Mouse (Mus musculus): ENCODE measurements around the gene Atp9a. TPM values are rescaled to one million over a fixed set of nuclear protein-coding genes. Genes with fewer than 3 reads are reported as not detected.

Gene Atp9a
- total RNA-seq, 1 experiment from 2014 or later = 0.38 TPM

DNA sequence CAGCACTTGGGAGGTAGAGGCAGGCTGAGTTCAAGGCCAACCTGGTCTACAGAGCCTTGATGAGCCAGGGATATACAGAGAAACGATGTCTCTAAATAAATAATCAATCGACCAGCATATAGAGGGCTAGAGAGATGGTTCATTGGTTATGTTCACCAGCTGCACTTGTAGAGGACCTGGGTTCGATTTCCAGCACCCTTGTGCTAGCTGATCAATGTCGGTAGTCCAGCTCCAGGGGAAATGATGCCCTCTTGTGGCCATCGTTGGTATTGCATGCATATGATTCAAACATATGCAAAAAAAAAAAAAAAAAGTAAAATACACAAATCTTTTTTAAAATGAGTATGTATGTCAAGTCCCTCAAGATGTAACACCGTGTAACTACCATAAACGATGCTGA lies 440 bp upstream of the Atp9a start:
- ATAC-seq (replicated peaks; ENCODE audit: insufficient number of reproducible peaks, low FRiP score, low TSS enrichment, poor library complexity, severe bottlenecking) = no peak

DNA sequence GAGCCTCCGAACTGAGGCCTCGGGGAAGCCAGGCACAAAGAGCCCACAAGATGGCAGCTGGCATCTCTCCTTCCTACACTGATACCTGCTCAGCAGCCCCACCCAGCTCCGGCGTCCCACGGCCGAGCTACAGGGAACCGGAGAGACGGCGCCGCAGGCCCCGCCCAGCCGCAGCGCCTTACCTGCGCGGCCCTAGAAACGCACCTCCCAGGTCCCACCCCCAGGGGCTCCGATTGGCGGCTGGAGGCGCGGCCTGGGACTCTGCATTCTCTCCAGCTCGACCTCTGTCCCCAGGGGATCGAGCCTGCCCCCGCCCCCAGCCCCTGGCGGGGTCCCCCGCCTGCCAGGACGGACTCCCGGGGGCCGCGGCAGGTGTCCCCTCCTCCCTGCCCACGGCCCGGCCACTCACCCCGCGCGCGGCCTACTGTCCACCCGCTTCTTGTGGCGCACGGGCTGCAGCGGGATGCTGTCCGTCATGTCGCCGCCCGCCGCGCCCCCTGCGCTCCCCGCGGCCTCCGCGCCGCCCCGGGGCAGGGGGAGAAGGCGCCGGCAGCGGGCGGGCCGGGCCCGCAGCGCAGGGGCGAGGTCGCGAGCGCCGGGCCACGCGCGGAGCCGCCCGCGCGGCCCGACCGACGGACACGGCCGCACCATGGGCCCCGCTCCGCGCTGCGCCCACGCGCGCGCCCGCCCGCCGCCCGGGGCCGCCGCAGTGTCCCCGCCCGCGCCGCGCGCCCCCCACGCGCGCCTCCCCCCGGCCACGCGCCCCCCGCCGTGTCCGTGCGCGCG lies 743 bp downstream of the Atp9a start:
- no peak for ATAC-seq (replicated peaks; ENCODE audit: insufficient number of reproducible peaks, low FRiP score, low TSS enrichment, poor library complexity, severe bottlenecking)

DNA sequence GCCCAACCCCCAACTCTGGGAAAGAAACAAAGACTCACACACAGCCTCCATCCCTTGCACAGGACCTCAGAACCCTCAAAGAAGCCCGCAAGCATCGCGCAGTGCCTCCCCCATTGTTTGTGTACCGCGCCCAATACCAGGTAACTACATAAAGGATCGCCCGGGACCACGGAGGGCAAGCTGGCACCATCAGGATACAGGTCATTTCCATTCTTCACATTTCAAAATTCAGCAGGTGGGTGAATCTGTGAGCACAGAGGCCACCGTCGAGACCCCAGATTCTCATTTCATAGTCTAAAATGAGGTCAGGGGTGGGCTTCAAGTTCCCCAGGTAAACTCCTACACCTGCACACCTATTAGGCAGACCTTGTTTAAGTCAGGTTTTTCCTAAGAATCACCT lies 1.7 kb downstream of the Atp9a start:
- ATAC-seq (replicated peaks; ENCODE audit: insufficient number of reproducible peaks, low FRiP score, low TSS enrichment, poor library complexity, severe bottlenecking) = no peak

DNA sequence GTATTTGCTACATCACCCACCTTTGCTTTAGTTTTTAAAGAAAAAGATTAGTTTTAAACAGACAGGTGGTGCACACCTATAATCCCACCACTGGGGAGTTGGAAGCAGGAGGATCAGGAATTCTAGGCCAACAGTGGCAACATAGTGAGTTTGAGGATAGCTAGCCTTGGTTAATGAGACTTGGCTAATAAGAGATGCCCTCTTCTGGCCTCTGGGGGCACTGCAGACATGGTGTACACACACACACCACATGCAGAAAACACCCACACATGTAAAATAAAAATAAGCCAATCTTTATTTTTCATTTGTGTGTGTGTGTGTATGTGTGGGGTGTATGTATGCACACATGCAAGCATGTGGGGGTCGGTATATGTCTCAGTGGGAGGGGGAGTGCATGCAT lies 3.4 kb downstream of the Atp9a start:
- no peak for ATAC-seq (replicated peaks; ENCODE audit: insufficient number of reproducible peaks, low FRiP score, low TSS enrichment, poor library complexity, severe bottlenecking)

DNA sequence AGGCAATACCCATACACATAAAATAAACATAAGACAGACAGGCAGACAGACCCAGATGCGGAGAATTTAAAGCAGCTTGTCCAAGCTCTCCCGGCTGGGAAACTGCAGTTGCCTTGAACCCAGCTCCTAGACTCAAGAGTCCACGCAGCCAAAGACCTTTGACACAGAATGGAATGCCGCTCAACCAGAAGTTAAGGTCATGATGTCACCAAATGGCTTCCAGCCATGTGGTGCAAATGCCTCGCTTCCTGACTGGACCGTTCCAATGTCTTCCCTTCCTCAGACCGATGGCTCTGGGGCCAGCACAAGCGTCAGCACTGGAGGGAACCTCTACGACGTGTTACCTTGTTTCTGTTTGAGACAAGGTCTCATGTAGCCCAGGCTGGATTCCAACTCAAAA lies 4.3 kb downstream of the Atp9a start:
- no peak for ATAC-seq (replicated peaks; ENCODE audit: insufficient number of reproducible peaks, low FRiP score, low TSS enrichment, poor library complexity, severe bottlenecking)

DNA sequence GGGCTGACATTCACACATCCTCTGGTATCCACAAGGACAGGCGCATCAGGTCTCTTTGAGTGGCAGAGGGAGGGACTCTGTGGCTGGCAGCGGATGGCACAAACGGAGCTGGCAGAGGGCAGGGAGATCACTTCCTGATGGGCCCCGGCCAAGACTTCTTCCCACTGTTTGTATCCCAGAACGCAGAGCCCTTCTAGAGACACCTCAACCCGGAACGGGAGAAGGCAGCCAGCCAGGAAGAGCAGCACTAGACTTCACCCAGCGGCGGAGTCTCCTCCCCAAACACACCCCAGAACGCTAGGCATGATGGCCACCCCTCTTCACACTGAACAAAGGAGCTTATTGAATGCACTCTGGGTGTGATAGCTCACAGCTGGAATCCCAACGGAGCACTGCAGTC lies 8.2 kb downstream of the Atp9a start:
- ATAC-seq (replicated peaks; ENCODE audit: insufficient number of reproducible peaks, low FRiP score, low TSS enrichment, poor library complexity, severe bottlenecking) = no peak

DNA sequence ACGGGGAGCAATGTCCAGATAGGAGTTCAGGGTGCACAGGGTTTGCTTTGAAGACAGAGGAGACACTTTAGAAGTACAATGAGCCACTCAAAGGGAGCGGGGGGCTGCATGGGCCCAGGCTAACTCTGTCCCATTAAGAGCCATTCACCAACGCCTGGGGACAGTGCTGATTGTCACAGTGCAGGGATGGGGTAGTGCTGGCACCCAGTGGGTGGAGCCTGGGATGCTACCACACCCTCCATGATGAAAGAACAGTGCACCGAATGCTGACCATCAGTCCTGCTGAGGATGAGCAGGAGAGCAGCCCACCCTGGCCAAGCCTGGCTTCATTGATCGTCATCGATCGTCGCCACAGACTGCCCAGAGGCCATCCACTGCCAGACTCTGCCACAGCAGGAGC lies 11.0 kb downstream of the Atp9a start:
- ATAC-seq (replicated peaks; ENCODE audit: insufficient number of reproducible peaks, low FRiP score, low TSS enrichment, poor library complexity, severe bottlenecking) = no peak

DNA sequence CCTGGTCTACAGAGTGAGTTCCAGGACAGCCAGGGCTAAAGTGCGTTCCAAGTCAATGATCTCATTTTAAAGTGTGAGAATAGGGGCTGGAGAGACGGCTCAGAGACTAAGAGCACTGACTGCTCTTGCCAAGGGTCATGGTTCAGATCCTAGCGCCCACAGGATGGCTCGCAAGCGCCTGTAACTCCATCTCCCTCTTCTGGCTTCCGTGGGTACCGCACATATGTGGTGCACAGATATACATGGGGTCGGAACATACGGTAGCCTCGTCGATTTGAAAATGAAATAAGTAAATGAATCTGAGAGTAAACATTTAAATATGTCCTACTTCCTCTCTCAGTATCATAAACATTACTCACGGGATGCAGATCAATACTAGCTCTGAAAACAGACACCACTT lies 12.5 kb downstream of the Atp9a start:
- no peak for ATAC-seq (replicated peaks; ENCODE audit: insufficient number of reproducible peaks, low FRiP score, low TSS enrichment, poor library complexity, severe bottlenecking)

DNA sequence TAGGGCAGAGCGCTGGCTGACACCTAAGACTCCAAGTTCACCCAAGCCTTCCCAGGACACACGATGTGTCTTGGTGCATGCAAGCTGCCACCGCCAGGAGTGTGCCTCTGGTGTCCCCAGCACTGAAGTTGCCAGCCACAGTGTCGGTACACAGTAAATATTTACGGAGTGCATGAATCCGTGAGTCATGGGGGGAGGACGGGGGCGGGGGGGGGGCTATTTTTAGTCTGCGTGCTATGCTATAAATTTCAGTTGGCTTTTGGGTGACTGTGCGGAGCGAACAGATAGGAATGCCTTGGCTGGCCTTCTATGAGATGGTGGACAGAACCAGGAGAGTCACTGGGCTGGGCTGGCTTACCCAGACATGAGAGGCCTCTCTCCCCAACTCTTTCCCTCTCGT lies 14.2 kb downstream of the Atp9a start:
- no peak for ATAC-seq (replicated peaks; ENCODE audit: insufficient number of reproducible peaks, low FRiP score, low TSS enrichment, poor library complexity, severe bottlenecking)

DNA sequence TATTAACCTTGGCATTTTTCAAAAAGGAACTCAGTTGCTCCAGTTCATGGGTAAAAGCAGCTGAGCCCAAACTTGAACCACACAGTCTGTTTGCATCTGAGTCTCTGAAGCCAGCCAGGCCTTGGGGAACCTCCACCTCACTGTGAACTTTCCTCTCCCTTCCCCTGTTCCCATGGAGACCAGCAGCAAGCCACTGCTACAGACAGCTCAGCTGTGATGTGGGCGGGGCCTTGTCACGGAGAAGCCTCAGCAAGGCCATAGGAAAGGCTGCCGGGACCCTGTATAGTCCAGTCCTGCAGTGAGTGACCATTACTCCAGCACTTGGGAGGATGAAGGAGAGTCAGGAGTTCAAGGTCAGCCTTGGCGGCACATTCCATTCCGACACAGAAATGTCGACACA lies 16.2 kb downstream of the Atp9a start:
- ATAC-seq (replicated peaks; ENCODE audit: insufficient number of reproducible peaks, low FRiP score, low TSS enrichment, poor library complexity, severe bottlenecking) = no peak

DNA sequence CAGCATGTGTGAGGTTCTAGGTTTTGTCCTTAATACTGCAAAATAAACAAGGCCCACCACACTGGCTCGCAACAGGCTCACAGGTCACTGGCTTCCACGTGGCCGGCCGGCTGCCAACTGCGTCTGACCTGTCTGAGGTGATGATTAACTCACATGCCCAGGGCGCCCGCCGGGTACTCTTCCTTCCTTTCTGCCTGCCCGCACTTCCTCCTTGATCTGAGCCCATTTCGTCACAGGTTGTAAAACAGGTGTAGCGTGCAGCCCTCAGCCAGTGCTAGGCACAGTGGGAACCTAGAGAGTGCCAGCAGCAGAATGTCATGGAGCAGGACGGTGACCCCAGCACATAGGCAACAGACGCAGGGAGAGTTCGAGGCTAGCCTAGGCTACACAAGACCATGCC lies 20.9 kb downstream of the Atp9a start:
- ATAC-seq (replicated peaks; ENCODE audit: insufficient number of reproducible peaks, low FRiP score, low TSS enrichment, poor library complexity, severe bottlenecking) = no peak

DNA sequence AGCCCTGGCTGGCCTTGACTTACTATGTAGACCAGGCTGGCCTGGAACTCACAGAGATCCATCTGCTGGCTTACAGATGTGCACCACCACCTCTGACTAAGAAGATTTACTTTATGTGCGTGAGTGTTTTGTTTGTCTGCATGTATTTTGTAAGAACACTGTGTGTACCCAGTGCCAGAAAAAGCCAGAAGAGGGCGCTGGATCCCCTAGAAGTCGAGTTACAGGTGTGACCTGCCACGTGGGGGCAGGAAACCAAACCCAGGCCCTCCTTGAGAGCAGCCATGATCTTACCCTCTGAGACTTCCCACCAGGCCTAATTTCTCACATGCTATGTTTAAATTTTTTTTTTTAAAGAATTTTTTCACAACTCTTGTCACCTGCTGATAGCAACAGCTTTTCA lies 22.5 kb downstream of the Atp9a start:
- no peak for ATAC-seq (replicated peaks; ENCODE audit: insufficient number of reproducible peaks, low FRiP score, low TSS enrichment, poor library complexity, severe bottlenecking)

DNA sequence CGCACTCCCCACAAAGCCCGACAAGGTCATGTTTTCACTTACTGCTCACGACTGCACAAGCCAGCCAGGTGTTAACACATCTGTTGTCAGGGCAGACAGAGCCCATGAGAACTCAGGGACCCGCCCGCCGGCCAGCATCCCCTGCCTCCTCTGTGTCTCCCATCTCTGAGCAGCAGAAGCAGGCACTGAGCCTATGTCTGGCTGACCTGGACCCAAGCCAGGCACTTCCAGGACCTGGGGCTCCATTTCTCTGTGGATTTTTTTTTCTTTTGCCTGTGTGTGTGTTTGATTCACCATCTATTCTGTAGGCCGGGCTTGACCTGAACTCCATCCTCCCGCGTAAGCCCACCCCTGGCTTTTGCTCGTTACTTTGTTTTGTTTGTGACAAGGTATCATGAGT lies 23.5 kb downstream of the Atp9a start:
- no peak for ATAC-seq (replicated peaks; ENCODE audit: insufficient number of reproducible peaks, low FRiP score, low TSS enrichment, poor library complexity, severe bottlenecking)

DNA sequence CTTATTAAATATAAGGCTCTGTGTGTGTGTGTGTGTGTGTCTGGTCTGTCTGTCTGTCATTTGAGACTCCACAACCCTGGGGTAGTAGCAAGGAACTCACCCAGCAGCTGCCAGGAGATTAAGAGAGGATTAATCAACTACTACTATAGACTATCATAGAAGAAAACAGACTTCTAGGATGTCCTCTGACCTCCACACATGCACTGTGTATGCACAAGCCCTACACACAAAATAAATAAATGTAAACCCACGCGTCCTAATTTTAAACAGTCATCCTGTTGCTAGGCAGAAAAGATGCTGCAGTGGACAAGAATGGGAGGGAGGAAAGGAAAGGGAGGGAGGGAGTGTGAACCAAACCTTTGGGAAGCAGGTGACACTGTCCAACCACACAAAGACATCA lies 23.9 kb downstream of the Atp9a start:
- ATAC-seq (replicated peaks; ENCODE audit: insufficient number of reproducible peaks, low FRiP score, low TSS enrichment, poor library complexity, severe bottlenecking) = no peak

DNA sequence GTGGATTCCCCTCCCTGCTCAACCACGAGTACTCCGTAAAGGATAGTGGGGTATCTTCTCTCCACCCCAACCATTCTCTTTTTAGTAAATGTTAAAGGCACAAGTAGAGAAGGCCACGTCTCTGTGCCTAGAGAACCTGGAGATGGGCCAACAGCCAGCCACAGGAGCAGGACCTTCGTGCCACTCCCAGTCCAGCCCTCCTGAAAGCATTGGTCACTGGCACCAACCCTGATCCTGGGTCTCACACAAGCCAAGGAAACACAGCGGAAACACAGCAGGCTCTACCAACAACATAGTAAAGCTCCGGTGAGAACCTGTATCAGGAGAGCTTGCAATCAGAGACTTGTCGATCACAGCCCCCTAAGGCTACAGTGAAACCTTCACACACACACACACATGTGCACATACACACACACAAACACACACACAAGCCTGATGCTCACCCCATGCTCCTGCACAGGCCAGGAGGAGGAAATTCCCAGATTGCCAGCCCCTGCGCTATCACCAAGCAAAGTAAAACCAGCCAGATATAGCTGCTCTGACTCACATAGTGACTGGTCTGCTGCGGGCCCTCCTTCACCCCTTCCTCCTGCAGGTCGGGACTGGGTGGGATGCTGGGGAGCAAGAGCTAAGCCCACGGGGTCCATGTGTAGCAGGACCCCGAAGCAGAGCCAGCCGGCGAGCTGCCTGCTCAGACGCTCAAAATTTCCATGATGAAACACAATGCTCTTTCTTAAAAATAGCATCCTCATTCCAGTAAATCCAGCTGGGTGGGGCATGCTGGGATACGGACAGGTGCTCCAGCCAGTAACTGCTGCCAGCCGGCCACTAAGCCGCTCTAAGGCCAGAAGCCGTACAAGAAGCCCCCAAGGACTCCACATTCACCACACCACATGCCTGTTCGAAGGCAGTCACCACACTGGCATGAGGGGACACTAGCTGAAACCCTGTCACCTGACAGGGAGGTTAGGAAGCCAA lies 29.7 kb downstream of the Atp9a start:
- no peak for ATAC-seq (replicated peaks; ENCODE audit: insufficient number of reproducible peaks, low FRiP score, low TSS enrichment, poor library complexity, severe bottlenecking)

DNA sequence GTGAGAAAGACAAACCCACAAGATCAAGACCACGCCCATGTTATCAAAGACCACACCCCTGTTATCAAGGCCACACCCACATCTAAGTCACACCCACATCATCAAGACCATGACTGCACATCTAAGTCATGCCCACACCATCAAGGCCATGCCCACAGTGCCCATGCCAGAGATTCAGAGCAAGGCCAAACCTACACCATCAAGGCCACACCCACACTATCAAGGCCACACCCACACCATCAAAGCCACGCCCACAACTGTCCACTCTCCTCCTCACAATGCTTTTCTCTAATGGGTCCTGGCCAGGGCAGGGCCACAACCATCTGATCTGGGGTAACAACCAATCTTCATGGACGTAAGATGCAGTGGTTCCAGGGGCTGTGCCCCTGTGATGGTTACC lies 31.2 kb downstream of the Atp9a start:
- no peak for ATAC-seq (replicated peaks; ENCODE audit: insufficient number of reproducible peaks, low FRiP score, low TSS enrichment, poor library complexity, severe bottlenecking)

DNA sequence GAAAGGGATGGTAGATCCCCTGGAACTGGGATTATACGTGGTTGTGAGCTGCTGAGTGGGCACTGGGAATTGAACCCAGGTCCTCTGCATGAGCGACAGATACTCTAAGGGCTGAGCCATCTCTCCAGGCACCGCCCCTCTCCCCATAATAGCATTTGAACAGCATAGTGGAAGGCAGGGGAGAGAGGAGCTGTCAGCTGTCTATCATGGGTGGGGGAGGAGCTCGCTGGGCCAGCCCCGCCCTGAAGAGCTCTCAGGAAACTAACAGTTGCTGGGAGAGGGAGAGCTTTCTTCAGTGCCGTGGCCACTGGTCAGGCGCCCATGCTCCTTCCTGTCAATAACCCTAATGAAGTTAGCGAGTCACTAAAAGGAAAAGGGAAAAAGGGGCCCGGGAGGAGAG lies 34.4 kb downstream of the Atp9a start:
- no peak for ATAC-seq (replicated peaks; ENCODE audit: insufficient number of reproducible peaks, low FRiP score, low TSS enrichment, poor library complexity, severe bottlenecking)

DNA sequence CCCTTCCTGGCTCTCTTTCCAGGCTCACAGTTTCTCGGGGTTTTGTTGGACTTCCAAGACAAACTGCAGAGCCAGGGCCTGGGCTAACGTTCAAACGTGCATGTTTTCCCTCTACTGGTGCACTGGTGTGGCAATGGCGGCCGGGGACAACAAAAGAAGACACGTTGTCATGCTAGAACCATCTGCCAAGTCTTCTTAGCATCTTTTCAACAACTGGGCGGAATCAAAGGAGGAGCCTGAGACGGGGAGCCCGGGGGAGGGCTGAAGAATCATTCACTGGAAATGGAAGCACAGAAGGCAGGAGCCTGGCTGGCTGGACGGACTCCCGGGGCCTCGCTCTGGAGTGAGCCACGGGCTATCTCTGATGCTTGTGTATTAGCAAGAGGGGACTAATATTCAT lies 39.9 kb downstream of the Atp9a start:
- no peak for ATAC-seq (replicated peaks; ENCODE audit: insufficient number of reproducible peaks, low FRiP score, low TSS enrichment, poor library complexity, severe bottlenecking)

DNA sequence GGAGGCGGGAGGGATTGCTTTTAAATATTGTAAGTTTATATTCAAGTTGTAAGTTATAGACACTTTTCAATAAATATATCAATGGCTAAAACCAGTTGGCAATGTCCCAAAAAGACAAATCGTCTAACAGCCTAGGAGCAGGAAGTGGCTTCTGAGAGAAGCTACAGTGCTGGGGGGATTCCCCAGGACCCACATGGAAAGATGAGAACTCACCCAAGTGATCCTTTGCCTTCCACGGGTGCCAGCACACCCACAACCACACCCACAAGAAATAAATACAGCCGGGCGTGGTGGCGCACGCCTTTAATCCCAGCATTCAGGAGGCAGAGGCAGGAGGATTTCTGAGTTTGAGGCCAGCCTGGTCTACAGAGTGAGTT lies 47.2 kb downstream of the Atp9a start:
- ATAC-seq (replicated peaks; ENCODE audit: insufficient number of reproducible peaks, low FRiP score, low TSS enrichment, poor library complexity, severe bottlenecking) = no peak

DNA sequence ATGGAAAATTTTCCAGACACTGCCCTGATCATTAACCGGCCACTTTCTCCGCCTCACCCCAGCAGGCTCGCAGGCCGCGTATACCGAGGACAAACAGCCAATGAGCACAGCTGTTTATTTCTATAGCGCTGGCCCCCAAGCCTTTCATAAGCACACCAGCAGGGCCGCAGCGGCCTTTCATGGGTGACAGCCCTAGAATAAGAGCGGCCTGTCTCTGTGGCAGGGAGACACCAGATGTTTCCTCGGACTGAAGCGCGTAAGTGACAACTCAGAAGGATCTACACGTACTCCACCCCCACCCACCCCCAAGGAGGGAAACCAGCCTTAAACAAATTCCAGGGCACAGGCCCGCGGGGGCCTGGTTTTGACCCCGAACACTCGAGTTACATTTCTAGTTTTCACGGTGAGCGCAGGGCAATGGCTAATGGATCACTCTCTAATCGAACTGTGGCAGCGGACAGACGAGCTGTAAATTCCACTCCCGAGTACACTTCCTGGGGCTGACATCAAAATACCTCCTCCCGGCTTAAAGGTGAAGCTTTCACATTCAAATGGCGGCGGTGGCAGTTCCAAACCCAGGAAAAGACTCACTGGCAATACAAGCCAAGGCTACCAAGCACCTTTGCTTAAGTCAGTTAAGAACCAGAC lies 47.7 kb downstream of the Atp9a start:
- no peak for ATAC-seq (replicated peaks; ENCODE audit: insufficient number of reproducible peaks, low FRiP score, low TSS enrichment, poor library complexity, severe bottlenecking)

Data from monocyte, adult 5-6 weeks (primary cell).